Mouse (Mus musculus): ENCODE results near the gene Cd8a. TPM values are rescaled to one million over a fixed set of nuclear protein-coding genes. Genes with fewer than 3 reads are reported as not detected.
A peak's percentile ranks its signal among the peaks of the same experiment; 100 is the strongest.

The Cd8a gene
- polyA plus RNA-seq, 1 experiment from 2014 or later = not detected

- DNase-seq (ENCODE audit: low read depth, low spot score) = no peak
- TF ChIP-seq CTCF (IDR thresholded peaks at IDR 0.05) = no peak
- in situ Hi-C loops (cut with MboI; ENCODE audit: low pct_unique_long_range_greater_than_20kb) = loop anchor here (25.0 kb wide), 1 partner anchor 603 kb away; no protein-coding TSS in a partner anchor
- POLR2A ChIA-PET = interaction anchor here (0.6 kb wide), 1 partner anchor 12 kb away, joined by 3 read pairs; no protein-coding TSS in a partner anchor
- no peak for ATAC-seq
- CTCF ChIA-PET = no interaction called here
- H3K27me3 ChIP-seq = no peaks in the 10 kb centered on the region
These were observed 42.2 kb downstream of the Cd8a start for GRCm38 (mm10) chr6:71415446-71415845.

- TF ChIP-seq CTCF (IDR thresholded peaks at IDR 0.05) = no peak
- ChIA-PET CTCF (no interaction called here), POLR2A (no interaction called here)
- ATAC-seq (peak; percentile 57), DNase-seq (ENCODE audit: low read depth, low spot score) (no peak)
- in situ Hi-C loops (cut with MboI; ENCODE audit: low pct_unique_long_range_greater_than_20kb) = loop anchor here (25.0 kb wide), 1 partner anchor 607 kb away; no protein-coding TSS in a partner anchor
- H3K27me3 ChIP-seq = no peaks in the 10 kb centered on the region
These were observed 45.6 kb downstream of the Cd8a start for GRCm38 (mm10) chr6:71418874-71419273.

- no peak for TF ChIP-seq CTCF (IDR thresholded peaks at IDR 0.05)
- DNase-seq (ENCODE audit: low read depth, low spot score) = no peak
- ChIA-PET POLR2A (no interaction called here), CTCF (interaction anchor here (3.6 kb wide), 1 partner anchor 21 kb away, joined by 13 read pairs; no protein-coding TSS in a partner anchor)
- no peaks in the 10 kb centered on the region for H3K27me3 ChIP-seq
- in situ Hi-C loops (cut with MboI; ENCODE audit: low pct_unique_long_range_greater_than_20kb) = loop anchor here (25.0 kb wide), 1 partner anchor 609 kb away; no protein-coding TSS in a partner anchor
- ATAC-seq = no peak
These were observed 47.6 kb downstream of the Cd8a start for GRCm38 (mm10) chr6:71420848-71421247.

GRCm38 (mm10) chr6:71422162-71422561, 48.9 kb downstream of the Cd8a start:
- no peak for ATAC-seq
- no peaks in the 10 kb centered on the region for H3K27me3 ChIP-seq
- DNase-seq (ENCODE audit: low read depth, low spot score) = no peak
- no peak for TF ChIP-seq CTCF (IDR thresholded peaks at IDR 0.05)
- ChIA-PET POLR2A (no interaction called here), CTCF (interaction anchor here (0.9 to 3.6 kb wide), 8 partner anchors 8 to 280 kb away, joined by 3 to 13 read pairs (median 5); no protein-coding TSS in a partner anchor)
- in situ Hi-C loops (cut with MboI; ENCODE audit: low pct_unique_long_range_greater_than_20kb) = loop anchor here (25.0 kb wide), 1 partner anchor 610 kb away; no protein-coding TSS in a partner anchor

- peak; percentile 50 for TF ChIP-seq CTCF (IDR thresholded peaks at IDR 0.05)
- POLR2A ChIA-PET = no interaction called here
- ATAC-seq (no peak), DNase-seq (ENCODE audit: low read depth, low spot score) (no peak)
- in situ Hi-C loops (cut with MboI; ENCODE audit: low pct_unique_long_range_greater_than_20kb) = loop anchor here (25.0 kb wide), 1 partner anchor 611 kb away; no protein-coding TSS in a partner anchor
- CTCF ChIA-PET = interaction anchor here (0.9 to 3.6 kb wide), 7 partner anchors 9 to 292 kb away, joined by 3 to 13 read pairs (median 6); no protein-coding TSS in a partner anchor
- H3K27me3 ChIP-seq = no peaks in the 10 kb centered on the region
These were observed 49.9 kb downstream of the Cd8a start for GRCm38 (mm10) chr6:71423116-71423515.

GRCm38 (mm10) chr6:71425681-71426080, 52.5 kb downstream of the Cd8a start:
- in situ Hi-C loops (cut with MboI; ENCODE audit: low pct_unique_long_range_greater_than_20kb) = loop anchor here (25.0 kb wide), 1 partner anchor 387 kb away; no protein-coding TSS in a partner anchor
- TF ChIP-seq CTCF (IDR thresholded peaks at IDR 0.05) = no peak

GRCm38 (mm10) chr6:71427996-71428725, 54.9 kb downstream of the Cd8a start:
- no peaks in the 10 kb centered on the region for H3K27me3 ChIP-seq
- CTCF ChIA-PET = interaction anchor here (1.3 to 2.4 kb wide), 2 partner anchors 8 to 10 kb away, joined by 3 to 7 read pairs; no protein-coding TSS in a partner anchor
- POLR2A ChIA-PET = interaction anchor here (1.0 kb wide), 1 partner anchor 13 kb away, joined by 3 read pairs; no protein-coding TSS in a partner anchor
- ATAC-seq (no peak), DNase-seq (ENCODE audit: low read depth, low spot score) (no peak)
- in situ Hi-C loops (cut with MboI; ENCODE audit: low pct_unique_long_range_greater_than_20kb) = loop anchor here (25.0 kb wide), 1 partner anchor 384 kb away; no protein-coding TSS in a partner anchor
- no peak for TF ChIP-seq CTCF (IDR thresholded peaks at IDR 0.05)

More at GRCm38 (mm10) chr6:71425681-71426080, 52.5 kb downstream of the Cd8a start:
- POLR2A ChIA-PET = no interaction called here
- ATAC-seq (no peak), DNase-seq (ENCODE audit: low read depth, low spot score) (no peak)
- CTCF ChIA-PET = interaction anchor here (1.0 to 2.4 kb wide), 3 partner anchors 11 to 261 kb away, joined by 3 to 7 read pairs (median 3); no protein-coding TSS in a partner anchor
- H3K27me3 ChIP-seq = no peaks in the 10 kb centered on the region

Other genes with a start within 250 kb of the Cd8a start
- 0.08 TPM for gene Thnsl2, start 229.0 kb upstream of the Cd8a start, polyA plus RNA-seq (2021)
- gene Fabp1, start 173.6 kb upstream of the Cd8a start, polyA plus RNA-seq (2021) = not detected
- 98.8 TPM for gene Krcc1, start 101.8 kb upstream of the Cd8a start, polyA plus RNA-seq (2021)
- 0.71 TPM for gene Smyd1, start 51.2 kb upstream of the Cd8a start, polyA plus RNA-seq (2021)
- 0.08 TPM for gene Cd8b1, start 50.6 kb upstream of the Cd8a start, polyA plus RNA-seq (2021)
- gene Rmnd5a, start 67.2 kb downstream of the Cd8a start, polyA plus RNA-seq (2021) = 49.4 TPM
- 31.3 TPM for gene Rnf103, start 120.5 kb downstream of the Cd8a start, polyA plus RNA-seq (2021)
- gene Chmp3, start 170.4 kb downstream of the Cd8a start, polyA plus RNA-seq (2021) = 190 TPM